In the genomic region with DNA sequence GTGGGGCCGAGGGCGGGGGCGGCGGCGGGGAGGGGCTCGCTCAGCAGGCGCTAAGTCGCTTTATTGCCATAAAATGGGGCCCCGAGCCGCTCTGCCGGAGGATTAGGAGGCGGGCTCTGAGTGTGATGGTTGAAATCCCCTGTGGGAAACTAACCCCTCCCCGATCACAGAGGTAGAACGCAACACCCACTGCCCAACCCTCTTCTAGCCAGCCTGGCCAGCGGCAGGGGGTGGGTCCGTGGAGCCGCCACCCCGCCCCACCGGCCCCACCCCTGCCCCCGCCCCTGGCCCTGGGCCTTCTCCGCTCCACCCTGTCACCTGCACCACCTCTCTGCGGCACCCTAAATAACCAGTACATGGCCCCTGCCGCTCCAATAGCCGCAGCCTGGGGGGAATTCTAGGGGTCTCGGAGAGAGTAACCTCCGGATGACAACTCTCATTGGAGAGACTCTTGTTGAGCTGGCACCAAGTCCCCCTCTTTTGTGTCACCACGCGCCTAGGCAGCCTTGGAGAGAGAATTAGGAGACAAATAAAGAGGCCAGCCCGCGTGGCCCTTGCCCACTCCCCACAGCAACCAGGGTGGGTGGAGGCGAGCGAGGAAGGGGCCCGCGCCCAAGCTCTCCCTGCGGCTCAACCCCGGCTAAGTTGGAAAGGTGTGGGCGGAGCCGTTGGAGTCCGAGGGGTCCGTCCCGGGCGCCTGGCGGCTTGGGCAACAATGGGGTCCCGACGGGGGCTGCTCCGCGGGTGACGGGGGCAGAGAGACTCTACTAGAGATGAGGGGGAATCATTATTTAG, we compare ENCODE assay signal across 8 mouse cellular contexts. TPM values are rescaled to one million over a fixed set of nuclear protein-coding genes. Genes with fewer than 3 reads are reported as not detected.
DNase-seq lines count a peak whose midpoint lies in the region; ATAC-seq and TF ChIP-seq lines count a peak whose summit lies in the region.

No protein-coding gene starts in this region.

- peaks cover 1% of the 10 kb centered on the region for H3K9me3 ChIP-seq in forebrain, embryonic 12.5 days
- no peaks in the 10 kb centered on the region for H3K9me3 ChIP-seq in heart, embryonic 15.5 days (replicated peaks)
- no peaks in the 10 kb centered on the region for H3K9me3 ChIP-seq in liver, embryonic 13.5 days (replicated peaks)

- peak overlapping the region; percentile 55 for H3K4me3 ChIP-seq in forebrain, embryonic 12.5 days (replicated peaks)
- peak overlapping the region; percentile 76 for H3K4me3 ChIP-seq in heart, embryonic 15.5 days
- peak overlapping the region; percentile 57 for H3K4me3 ChIP-seq in liver, embryonic 13.5 days (replicated peaks)

- 0 out of 2 replicates have a peak, but pooled peaks cover under 1% of the 10 kb centered on the region for H3K36me3 ChIP-seq in forebrain, embryonic 12.5 days (replicated peaks)
- H3K36me3 ChIP-seq in heart, embryonic 15.5 days, result no peaks in the 10 kb centered on the region
- no peaks in the 10 kb centered on the region for H3K36me3 ChIP-seq in liver, embryonic 13.5 days
- no peaks in the 10 kb centered on the region for H3K36me3 ChIP-seq in splenic B cell, adult 2 months (ENCODE audit: control insufficient read depth, insufficient read depth, low read length, poor library complexity, severe bottlenecking)

- H3K4me2 ChIP-seq in forebrain, embryonic 12.5 days, result peak overlapping the region; percentile 75
- H3K4me2 ChIP-seq in heart, embryonic 15.5 days, result peak overlapping the region; percentile 97
- peak overlapping the region; percentile 66 for H3K4me2 ChIP-seq in liver, embryonic 13.5 days

- H3K27ac ChIP-seq in forebrain, embryonic 12.5 days, result peak overlapping the region; percentile 98
- peak overlapping the region; percentile 90 for H3K27ac ChIP-seq in heart, embryonic 15.5 days
- H3K27ac ChIP-seq in liver, embryonic 13.5 days, result peak overlapping the region; percentile 77

- peak; percentile 90 for ATAC-seq in forebrain, embryonic 12.5 days (ENCODE audit: low FRiP score)
- ATAC-seq in heart, embryonic 15.5 days (replicated peaks; ENCODE audit: insufficient number of reproducible peaks, insufficient read depth, low FRiP score, low read depth), result peak; percentile 86
- ATAC-seq in liver, embryonic 13.5 days (ENCODE audit: low read depth), result peak; percentile 81

- peak; percentile 85 for DNase-seq in CD4-positive helper T cell, adult 2 months (ENCODE audit: low read depth, low spot score)
- peak; percentile 96 for DNase-seq in brain, embryonic 14.5 days (ENCODE audit: low read depth)
- DNase-seq in kidney, postnatal 10 days, result peak; percentile 86
- peak; percentile 8 for DNase-seq in liver, embryonic 13.5 days
- DNase-seq in natural killer cell, adult 2 months (ENCODE audit: low spot score in 2 of 2), result peak; percentile 73 to 77
- DNase-seq in splenic B cell, adult 2 months (ENCODE audit: low read depth, low spot score), result peak; percentile 82

- under 1% methylated on average over 40 of the region's 48 CpGs for WGBS in forebrain, embryonic 12.5 days
- under 1% methylated on average over 43 of the region's 48 CpGs for WGBS in heart, embryonic 15.5 days
- under 1% methylated on average over 41 of the region's 48 CpGs for WGBS in liver, embryonic 13.5 days (ENCODE audit: insufficient replicate concordance)

- H3K9ac ChIP-seq in forebrain, embryonic 12.5 days, result peak overlapping the region; percentile 75
- peak overlapping the region; percentile 63 for H3K9ac ChIP-seq in heart, embryonic 15.5 days
- H3K9ac ChIP-seq in liver, embryonic 13.5 days, result peak overlapping the region; percentile 50

- H3K27me3 ChIP-seq in forebrain, embryonic 12.5 days, result no peaks in the 10 kb centered on the region
- no peaks in the 10 kb centered on the region for H3K27me3 ChIP-seq in heart, embryonic 15.5 days
- peaks cover 49% of the 10 kb centered on the region for H3K27me3 ChIP-seq in liver, embryonic 13.5 days
- no peaks in the 10 kb centered on the region; the same call in 1 of the 2 replicates for H3K27me3 ChIP-seq in splenic B cell, adult 2 months (ENCODE audit: control insufficient read depth, insufficient read depth, low read length, poor library complexity, severe bottlenecking)

- TF ChIP-seq CTCF in brain, embryonic 14.5 days (IDR thresholded peaks at IDR 0.05; ENCODE audit: borderline replicate concordance, extremely low read depth, insufficient read depth, insufficient read length), result no peak

- H3K4me1 ChIP-seq in forebrain, embryonic 12.5 days, result peaks cover 27% of the 10 kb centered on the region
- peaks cover 14% of the 10 kb centered on the region for H3K4me1 ChIP-seq in heart, embryonic 15.5 days (replicated peaks)
- H3K4me1 ChIP-seq in liver, embryonic 13.5 days (replicated peaks), result 0 out of 2 replicates have a peak, but pooled peaks cover 3% of the 10 kb centered on the region

- 0 out of 2 replicates have a peak, but pooled peaks have one; percentile 9 for TF ChIP-seq POLR2A in brain, embryonic 14.5 days (IDR thresholded peaks at IDR 0.05; ENCODE audit: borderline replicate concordance, extremely low read depth, insufficient read depth, insufficient read length, poor library complexity, severe bottlenecking)

RNA-seq across cellular contexts. Expression of gene Klf12, which starts 0.6 kb away (rescaled TPM):
- polyA plus RNA-seq in brain, embryonic 14.5 days (2012; rRNA removed), result 33.0 and 57.7 TPM in 2 replicates
- 45.7 and 46.9 TPM in 2 replicates for polyA plus RNA-seq in forebrain, embryonic 12.5 days (2016; fragmentation: Nextera tagmentation; extraction: Ambion mirVana)
- 5.7 and 6.5 TPM in 2 replicates for polyA plus RNA-seq in heart, embryonic 15.5 days (2015; fragmentation: Nextera tagmentation; extraction: Ambion mirVana)
- polyA plus RNA-seq in liver, embryonic 13.5 days (2015; fragmentation: Nextera tagmentation; extraction: Ambion mirVana), result 4.1 and 6.3 TPM in 2 replicates

Comparison
In these comparisons a context has a peak if more than half of its experiments do, and no peak if none do; other contexts are left out.
1. Peak in every context shown above with its lines: DNase-seq, ATAC-seq, H3K4me3 ChIP-seq and H3K27ac ChIP-seq.
2. DNase-seq: peak in every context shown above with its lines; median percentile 96 in brain, embryonic 14.5 days; 86 in kidney, postnatal 10 days; 85 in CD4-positive helper T cell, adult 2 months; 82 in splenic B cell, adult 2 months; 75 in natural killer cell, adult 2 months; 8 in liver, embryonic 13.5 days.